Mouse (Mus musculus) embryonic facial prominence, embryonic 13.5 days (tissue): ENCODE results near the gene Dnaaf5. TPM values are rescaled to one million over a fixed set of nuclear protein-coding genes. Genes with fewer than 3 reads are reported as not detected.

Experiments used
- ATAC-seq: fragments of 200-750 bp; cut with Nextera tagmentation; 2 replicates; pipeline ENCODE4 v1.8.0; 2017; ENCODE audit warnings: low read depth; ENCODE audit not compliant: insufficient number of reproducible peaks, insufficient read depth, low FRiP score, low TSS enrichment
- H3K27ac ChIP-seq: fragments of 300-500 bp; sonication (generic); 2 replicates; pipeline ENCODE4 v1.5.1; 2015; ENCODE audit warnings: moderate library complexity, mild to moderate bottlenecking, inconsistent platforms
- H3K27me3 ChIP-seq: fragments of 300-500 bp; sonication (generic); 2 replicates; pipeline ENCODE4 v1.6.1; 2015; ENCODE audit warnings: mild to moderate bottlenecking, inconsistent platforms
- H3K36me3 ChIP-seq: fragments of 300-500 bp; sonication (generic); 2 replicates; pipeline ENCODE4 v1.6.1; 2015; ENCODE audit warnings: mild to moderate bottlenecking, inconsistent platforms
- H3K4me1 ChIP-seq: fragments of 300-500 bp; sonication (generic); 2 replicates; pipeline ENCODE4 v1.6.1; 2015; ENCODE audit warnings: inconsistent platforms
- H3K4me2 ChIP-seq: fragments of 300-500 bp; sonication (generic); 2 replicates; pipeline ENCODE4 v1.6.1; 2015; ENCODE audit warnings: moderate library complexity, mild to moderate bottlenecking, inconsistent platforms
- H3K4me3 ChIP-seq: fragments of 300-500 bp; sonication (generic); 2 replicates; pipeline ENCODE4 v1.5.1; 2015; ENCODE audit warnings: mild to moderate bottlenecking, inconsistent platforms
- H3K9ac ChIP-seq: fragments of 300-500 bp; sonication (generic); 2 replicates; pipeline ENCODE4 v1.6.1; 2015; ENCODE audit warnings: mild to moderate bottlenecking, inconsistent platforms
- H3K9me3 ChIP-seq: fragments of 300-500 bp; sonication (generic); 2 replicates; pipeline ENCODE4 v1.6.1; 2016; ENCODE audit warnings: inconsistent platforms
- WGBS: fragments of 180-500 bp; shearing (Covaris S2); methylation state at CpG from one replicate; pipeline ENCODE4 v1.1.7; 2015; ENCODE audit warnings: mixed read lengths; 5-methylcytosine and 5-hydroxymethylcytosine counted together
- polyA plus RNA-seq: library from polyadenylated mRNA; unstranded; fragments of >200 nt; fragmentation: Nextera tagmentation; extraction: Ambion mirVana; gene quantifications from 2 replicates; pipeline ENCODE4 v1.2.1, GENCODE M21; 2015

Dnaaf5 gene
- polyA plus RNA-seq, 1 experiment from 2014 or later = 4.4 TPM

GRCm38 (mm10) chr5:139216121-139216520, 66.1 kb downstream of the Dnaaf5 start:
- H3K4me1 ChIP-seq = no peaks in the 10 kb centered on the region
- no peaks in the 10 kb centered on the region for H3K9me3 ChIP-seq
- H3K27me3 ChIP-seq = no peaks in the 10 kb centered on the region
- peaks cover 47% of the 10 kb centered on the region for H3K36me3 ChIP-seq
- no peak overlapping the region for H3K27ac ChIP-seq
- H3K9ac ChIP-seq = no peak overlapping the region
- no peak for ATAC-seq
- H3K4me3 ChIP-seq = no peak overlapping the region
- WGBS = 82% methylated on average over 2 of the region's 2 CpGs
- H3K4me2 ChIP-seq = no peak overlapping the region

GRCm38 (mm10) chr5:139216774-139217173, 66.8 kb downstream of the Dnaaf5 start:
- no peaks in the 10 kb centered on the region for H3K9me3 ChIP-seq
- H3K36me3 ChIP-seq = peaks cover 54% of the 10 kb centered on the region
- WGBS = 90% methylated on average over 3 of the region's 3 CpGs

GRCm38 (mm10) chr5:139220006-139220515, 70.0 kb downstream of the Dnaaf5 start:
- peaks cover 65% of the 10 kb centered on the region for H3K36me3 ChIP-seq
- WGBS = 88% methylated on average over 4 of the region's 4 CpGs

More at GRCm38 (mm10) chr5:139216774-139217173, 66.8 kb downstream of the Dnaaf5 start:
- Histone ChIP-seq H3K4me2 (no peak overlapping the region), H3K4me3 (no peak overlapping the region), H3K27ac (no peak overlapping the region), H3K9ac (no peak overlapping the region), H3K27me3 (no peaks in the 10 kb centered on the region), H3K4me1 (no peaks in the 10 kb centered on the region)
- no peak for ATAC-seq

GRCm38 (mm10) chr5:139220610-139221009, 70.6 kb downstream of the Dnaaf5 start:
- H3K4me1 ChIP-seq = no peaks in the 10 kb centered on the region
- H3K36me3 ChIP-seq = peaks cover 65% of the 10 kb centered on the region
- WGBS = 90% methylated on average over 4 of the region's 4 CpGs
- H3K27me3 ChIP-seq = no peaks in the 10 kb centered on the region
- no peak for ATAC-seq
- no peak overlapping the region for H3K4me3 ChIP-seq
- no peak overlapping the region for H3K27ac ChIP-seq
- no peak overlapping the region for H3K9ac ChIP-seq
- no peaks in the 10 kb centered on the region for H3K9me3 ChIP-seq
- H3K4me2 ChIP-seq = no peak overlapping the region

More at GRCm38 (mm10) chr5:139220006-139220515, 70.0 kb downstream of the Dnaaf5 start:
- H3K27ac ChIP-seq = no peak overlapping the region
- no peaks in the 10 kb centered on the region for H3K4me1 ChIP-seq
- ATAC-seq = no peak
- H3K27me3 ChIP-seq = no peaks in the 10 kb centered on the region
- H3K4me3 ChIP-seq = no peak overlapping the region
- no peak overlapping the region for H3K9ac ChIP-seq
- H3K9me3 ChIP-seq = no peaks in the 10 kb centered on the region
- no peak overlapping the region for H3K4me2 ChIP-seq

- ATAC-seq = no peak
- 91% methylated on average over 10 of the region's 10 CpGs for WGBS
- Histone ChIP-seq H3K4me1 (no peaks in the 10 kb centered on the region), H3K9me3 (no peaks in the 10 kb centered on the region), H3K4me3 (no peak overlapping the region), H3K27me3 (no peaks in the 10 kb centered on the region), H3K27ac (no peak overlapping the region), H3K4me2 (no peak overlapping the region), H3K36me3 (peaks cover 74% of the 10 kb centered on the region), H3K9ac (no peak overlapping the region)
Measured at GRCm38 (mm10) chr5:139223331-139223730, 73.3 kb downstream of the Dnaaf5 start.

- 95% methylated on average over 4 of the region's 4 CpGs for WGBS
Measured at GRCm38 (mm10) chr5:139227236-139227635, 77.2 kb downstream of the Dnaaf5 start.

GRCm38 (mm10) chr5:139227645-139228044, 77.6 kb downstream of the Dnaaf5 start:
- Histone ChIP-seq H3K9me3 (no peaks in the 10 kb centered on the region), H3K9ac (no peak overlapping the region), H3K27me3 (no peaks in the 10 kb centered on the region), H3K36me3 (peaks cover 92% of the 10 kb centered on the region), H3K4me1 (no peaks in the 10 kb centered on the region), H3K4me2 (no peak overlapping the region), H3K27ac (no peak overlapping the region), H3K4me3 (no peak overlapping the region)
- 88% methylated on average over 2 of the region's 2 CpGs for WGBS
- no peak for ATAC-seq

More at GRCm38 (mm10) chr5:139227236-139227635, 77.2 kb downstream of the Dnaaf5 start:
- peaks cover 88% of the 10 kb centered on the region for H3K36me3 ChIP-seq
- ATAC-seq = no peak
- no peaks in the 10 kb centered on the region for H3K27me3 ChIP-seq
- H3K27ac ChIP-seq = no peak overlapping the region
- no peak overlapping the region for H3K9ac ChIP-seq
- H3K4me3 ChIP-seq = no peak overlapping the region
- H3K9me3 ChIP-seq = no peaks in the 10 kb centered on the region
- H3K4me1 ChIP-seq = no peaks in the 10 kb centered on the region
- no peak overlapping the region for H3K4me2 ChIP-seq

GRCm38 (mm10) chr5:139228318-139228717, 78.3 kb downstream of the Dnaaf5 start:
- Histone ChIP-seq H3K4me2 (no peak overlapping the region), H3K4me1 (no peaks in the 10 kb centered on the region), H3K27me3 (no peaks in the 10 kb centered on the region), H3K9ac (no peak overlapping the region), H3K4me3 (no peak overlapping the region), H3K9me3 (no peaks in the 10 kb centered on the region), H3K36me3 (peaks cover 95% of the 10 kb centered on the region), H3K27ac (no peak overlapping the region)
- ATAC-seq = no peak
- 96% methylated on average over 3 of the region's 3 CpGs for WGBS

- H3K36me3 ChIP-seq = peaks cover 95% of the 10 kb centered on the region
- H3K4me3 ChIP-seq = no peak overlapping the region
- H3K27me3 ChIP-seq = no peaks in the 10 kb centered on the region
- ATAC-seq = no peak
- WGBS = 94% methylated on average over 3 of the region's 3 CpGs
- no peak overlapping the region for H3K27ac ChIP-seq
- no peak overlapping the region for H3K9ac ChIP-seq
- no peaks in the 10 kb centered on the region for H3K9me3 ChIP-seq
- no peak overlapping the region for H3K4me2 ChIP-seq
- no peaks in the 10 kb centered on the region for H3K4me1 ChIP-seq
Measured at GRCm38 (mm10) chr5:139229716-139230115, 79.7 kb downstream of the Dnaaf5 start.

GRCm38 (mm10) chr5:139232083-139232482, 82.1 kb downstream of the Dnaaf5 start:
- no peak overlapping the region for H3K4me2 ChIP-seq
- no peak overlapping the region for H3K27ac ChIP-seq
- 88% methylated on average over 3 of the region's 3 CpGs for WGBS
- H3K27me3 ChIP-seq = no peaks in the 10 kb centered on the region
- no peak for ATAC-seq
- H3K36me3 ChIP-seq = peaks cover 94% of the 10 kb centered on the region
- H3K9me3 ChIP-seq = no peaks in the 10 kb centered on the region
- H3K4me1 ChIP-seq = no peaks in the 10 kb centered on the region
- no peak overlapping the region for H3K9ac ChIP-seq
- no peak overlapping the region for H3K4me3 ChIP-seq

- H3K4me3 ChIP-seq = no peak overlapping the region
- H3K4me2 ChIP-seq = no peak overlapping the region
- H3K4me1 ChIP-seq = no peaks in the 10 kb centered on the region
- no peaks in the 10 kb centered on the region for H3K9me3 ChIP-seq
- no peaks in the 10 kb centered on the region for H3K27me3 ChIP-seq
- no peak overlapping the region for H3K27ac ChIP-seq
- ATAC-seq = no peak
- WGBS = 96% methylated on average over 4 of the region's 4 CpGs
- H3K9ac ChIP-seq = no peak overlapping the region
- peaks cover 94% of the 10 kb centered on the region for H3K36me3 ChIP-seq
Measured at GRCm38 (mm10) chr5:139234423-139234822, 84.4 kb downstream of the Dnaaf5 start.
